Mouse (Mus musculus): Measurements from ENCODE around the gene Cenpj. TPM values are rescaled to one million over a fixed set of nuclear protein-coding genes. Genes with fewer than 3 reads are reported as not detected.

The Cenpj gene
- total RNA-seq (2023), result 9.1 TPM

GRCm38 (mm10) chr14:56575416-56575815 is at the start of gene Cenpj, which contains the start of gene Parp4:
Cenpj (minus strand) TSS chr14:56575425.
Parp4 (plus strand) TSS chr14:56575619.

Other genes starting within 250 kb of the Cenpj start
- gene Atp12a, start 210.4 kb downstream of the Cenpj start, total RNA-seq (2023), result not detected
- 0.29 TPM for gene Rnf17, start 172.8 kb downstream of the Cenpj start, total RNA-seq (2023)
- 77.4 TPM for gene Parp4, start 194 bp upstream of the Cenpj start, total RNA-seq (2023)
- gene Mphosph8, start 92.8 kb upstream of the Cenpj start, total RNA-seq (2023), result 27.4 TPM
- gene Pspc1, start 202.9 kb upstream of the Cenpj start, total RNA-seq (2023), result 70.1 TPM
- 53.0 TPM for gene Zmym5, start 236.3 kb upstream of the Cenpj start, total RNA-seq (2023)